Mouse (Mus musculus): Measurements from ENCODE around the gene Gm42906.

The Gm42906 gene

GRCm38 (mm10) chr5:151145807-151146206 lies 282.2 kb downstream of the Gm42906 start:
- DNase-seq (ENCODE audit: low spot score in 2 of 2), result no peak

GRCm38 (mm10) chr5:151143955-151144354 lies 284.0 kb downstream of the Gm42906 start:
- no peak for DNase-seq (ENCODE audit: low spot score in 2 of 2)

GRCm38 (mm10) chr5:151142671-151143601 lies 285.0 kb downstream of the Gm42906 start:
- DNase-seq (ENCODE audit: low spot score in 2 of 2), result no peak

- no peak for DNase-seq (ENCODE audit: low spot score in 2 of 2)
These were observed 285.7 kb downstream of the Gm42906 start for GRCm38 (mm10) chr5:151142241-151142640.

- no peak for DNase-seq (ENCODE audit: low spot score in 2 of 2)
These were observed 290.1 kb downstream of the Gm42906 start for GRCm38 (mm10) chr5:151137901-151138300.

GRCm38 (mm10) chr5:151137311-151137710 lies 290.7 kb downstream of the Gm42906 start:
- DNase-seq (ENCODE audit: low spot score in 2 of 2), result no peak

GRCm38 (mm10) chr5:151135965-151136364 lies 292.0 kb downstream of the Gm42906 start:
- DNase-seq (ENCODE audit: low spot score in 2 of 2), result no peak

- no peak for DNase-seq (ENCODE audit: low spot score in 2 of 2)
These were observed 292.7 kb downstream of the Gm42906 start for GRCm38 (mm10) chr5:151135078-151135826.

GRCm38 (mm10) chr5:151134202-151134601 lies 293.8 kb downstream of the Gm42906 start:
- DNase-seq (ENCODE audit: low spot score in 2 of 2), result no peak

- no peak for DNase-seq (ENCODE audit: low spot score in 2 of 2)
These were observed 294.2 kb downstream of the Gm42906 start for GRCm38 (mm10) chr5:151133744-151134143.

GRCm38 (mm10) chr5:151129762-151130161 lies 298.2 kb downstream of the Gm42906 start:
- no peak for DNase-seq (ENCODE audit: low spot score in 2 of 2)

GRCm38 (mm10) chr5:151127298-151127717 lies 300.7 kb downstream of the Gm42906 start:
- DNase-seq (ENCODE audit: low spot score in 2 of 2), result no peak

- DNase-seq (ENCODE audit: low spot score in 2 of 2), result no peak
These were observed 301.4 kb downstream of the Gm42906 start for GRCm38 (mm10) chr5:151126608-151127005.

- no peak for DNase-seq (ENCODE audit: low spot score in 2 of 2)
These were observed 301.9 kb downstream of the Gm42906 start for GRCm38 (mm10) chr5:151125985-151126607.

GRCm38 (mm10) chr5:151117846-151118245 lies 310.1 kb downstream of the Gm42906 start:
- no peak for DNase-seq (ENCODE audit: low spot score in 2 of 2)

GRCm38 (mm10) chr5:151116192-151116887 lies 311.6 kb downstream of the Gm42906 start:
- DNase-seq (ENCODE audit: low spot score in 2 of 2), result no peak

GRCm38 (mm10) chr5:151112743-151113142 lies 315.2 kb downstream of the Gm42906 start:
- DNase-seq (ENCODE audit: low spot score in 2 of 2), result no peak

GRCm38 (mm10) chr5:151111080-151111871 lies 316.7 kb downstream of the Gm42906 start:
- no peak for DNase-seq (ENCODE audit: low spot score in 2 of 2)

GRCm38 (mm10) chr5:151110461-151110908 lies 317.5 kb downstream of the Gm42906 start:
- DNase-seq (ENCODE audit: low spot score in 2 of 2), result no peak

- DNase-seq (ENCODE audit: low spot score in 2 of 2), result no peak
These were observed 318.1 kb downstream of the Gm42906 start for GRCm38 (mm10) chr5:151109822-151110221.

GRCm38 (mm10) chr5:151108955-151109354 lies 319.0 kb downstream of the Gm42906 start:
- DNase-seq (ENCODE audit: low spot score in 2 of 2), result no peak

All from spleen, postnatal 14 days (tissue).